Mouse (Mus musculus): Measurements from ENCODE around the gene Gm21921.
"Not testable (repeated sequence)": the region's sequence is repeated elsewhere in the genome, so short reads cannot be mapped to it uniquely, and the experiment has no call there.

The Gm21921 gene

DNA sequence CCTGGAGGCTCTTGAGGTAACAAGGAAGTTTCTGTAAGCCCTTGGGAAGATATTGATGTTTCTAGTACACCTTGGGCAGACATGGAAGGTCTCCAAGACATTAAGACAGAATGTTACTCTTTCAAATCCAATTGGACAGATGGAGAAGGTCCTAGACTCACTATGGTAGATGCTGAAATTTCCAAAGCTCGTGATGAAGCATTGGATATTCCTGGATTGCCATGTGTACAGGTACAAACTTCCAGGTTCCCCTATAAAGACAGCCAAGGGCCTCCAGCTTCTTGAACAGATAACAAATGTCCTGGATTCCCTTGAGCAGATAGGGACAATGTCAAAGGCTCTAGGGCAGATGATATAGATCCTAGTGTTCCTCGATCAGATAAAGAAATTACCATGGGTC lies at the start of gene Gm21921:
Gm21921 (minus strand) TSS at position 101 of the 400 bp plus-strand sequence.
- DNase-seq (ENCODE audit: low read depth) = not testable (repeated sequence)
